Mouse (Mus musculus): Measurements from ENCODE around the gene Ptger4. TPM values are rescaled to one million over a fixed set of nuclear protein-coding genes. Genes with fewer than 3 reads are reported as not detected.

Ptger4 gene
- polyA plus RNA-seq, 1 experiment from 2014 or later, result 3.4 TPM

DNA sequence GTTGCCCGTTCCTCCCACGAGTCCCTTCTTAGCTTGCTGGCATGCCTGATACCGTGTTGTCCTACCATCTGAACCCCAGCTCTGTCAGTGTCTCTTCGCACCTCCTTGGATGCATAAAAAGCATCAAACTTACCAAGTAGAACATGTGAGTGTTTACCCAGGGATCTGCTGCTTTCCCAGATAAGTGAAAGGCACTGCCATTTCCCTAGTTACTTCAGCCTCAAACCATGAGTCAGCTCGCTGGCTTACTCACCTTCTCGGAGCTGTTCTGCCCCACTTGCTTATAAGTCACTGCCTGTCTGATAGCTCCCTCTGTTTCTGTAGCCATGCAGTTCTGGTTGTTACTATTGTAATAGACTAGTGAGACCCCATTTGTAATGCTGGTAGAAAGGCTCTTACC is 49.5 kb downstream of the Ptger4 start:
- ATAC-seq (ENCODE audit: low read depth), result no peak
- DNase-seq (ENCODE audit: low spot score), result no peak
- Histone ChIP-seq H3K9ac (ENCODE audit: low read depth, low read length) (no peak overlapping the region), H3K27me3 (replicated peaks; ENCODE audit: control insufficient read depth, insufficient read depth, low read length) (no peaks in the 10 kb centered on the region), H3K27ac (replicated peaks; ENCODE audit: low read depth, low read length) (no peak overlapping the region), H3K4me3 (ENCODE audit: low read depth, low read length) (no peak overlapping the region), H3K9me3 (ENCODE audit: control insufficient read depth, low read length) (no peaks in the 10 kb centered on the region), H3K36me3 (ENCODE audit: control insufficient read depth, insufficient read depth, low read length) (peaks cover 30% of the 10 kb centered on the region), H3K4me1 (ENCODE audit: control insufficient read depth, insufficient read depth, low read length) (no peaks in the 10 kb centered on the region), H3K4me2 (ENCODE audit: low read depth, low read length) (no peak overlapping the region)
- 90% methylated on average over 6 of the region's 6 CpGs for WGBS

DNA sequence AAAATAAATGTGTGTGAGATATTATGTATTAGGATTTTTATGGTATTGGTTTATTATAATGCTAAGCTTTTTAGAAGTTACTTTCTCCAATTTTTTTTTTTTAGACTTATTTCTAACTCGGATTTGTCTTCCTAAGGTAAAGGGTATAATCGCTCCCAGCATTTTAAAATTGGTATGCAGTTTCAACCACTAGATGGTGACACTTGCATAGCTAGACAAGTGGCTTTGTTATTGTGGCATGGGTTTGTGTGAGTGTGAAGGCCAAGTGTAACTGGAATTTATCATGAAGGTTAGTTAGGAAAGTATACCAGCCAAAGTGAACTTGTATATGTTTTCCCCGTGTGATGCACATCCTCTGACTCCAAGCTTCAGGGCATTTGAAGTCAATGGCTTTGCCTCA is 50.2 kb downstream of the Ptger4 start:
- no peak overlapping the region for H3K9ac ChIP-seq (ENCODE audit: low read depth, low read length)
- no peak for DNase-seq (ENCODE audit: low spot score)

DNA sequence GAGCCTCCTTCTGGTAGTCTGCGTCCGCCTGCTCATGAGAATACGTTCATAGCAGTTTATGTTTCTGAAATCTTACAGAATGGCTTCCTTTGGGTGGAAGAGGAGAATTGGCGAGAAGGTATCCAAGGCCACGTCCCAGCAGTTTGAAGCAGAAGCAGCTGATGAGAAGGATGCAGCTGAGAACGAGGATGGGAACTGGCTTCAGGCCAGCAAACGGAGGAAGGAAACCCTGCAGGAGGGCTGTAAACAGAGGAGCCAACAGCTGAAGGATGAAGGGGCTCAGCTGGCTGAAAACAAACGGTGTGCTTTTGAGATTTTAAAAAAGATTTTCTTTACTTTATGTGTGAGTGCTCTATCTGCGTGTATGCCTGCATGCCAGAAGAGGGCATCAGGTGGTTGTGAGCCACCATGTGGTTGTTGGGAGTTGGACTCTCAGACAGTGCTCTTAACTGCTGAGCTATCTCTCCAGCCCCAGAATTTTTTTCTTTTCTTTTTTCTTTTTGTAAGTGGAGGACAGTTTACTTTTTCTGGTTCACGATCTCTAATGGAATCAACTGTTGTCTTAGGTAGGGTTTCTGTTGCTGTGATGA is 54.4 kb downstream of the Ptger4 start:
- DNase-seq (ENCODE audit: low spot score) (no peak), ATAC-seq (ENCODE audit: low read depth) (no peak)
- H3K9ac ChIP-seq (ENCODE audit: low read depth, low read length), result no peak overlapping the region
- H3K4me3 ChIP-seq (ENCODE audit: low read depth, low read length), result no peak overlapping the region
- H3K9me3 ChIP-seq (ENCODE audit: control insufficient read depth, low read length), result no peaks in the 10 kb centered on the region
- 67% methylated on average over 10 of the region's 10 CpGs for WGBS
- H3K27ac ChIP-seq (replicated peaks; ENCODE audit: low read depth, low read length), result no peak overlapping the region
- H3K4me1 ChIP-seq (ENCODE audit: control insufficient read depth, insufficient read depth, low read length), result peaks cover 5% of the 10 kb centered on the region; the same call in 1 of the 2 replicates
- no peaks in the 10 kb centered on the region for H3K27me3 ChIP-seq (replicated peaks; ENCODE audit: control insufficient read depth, insufficient read depth, low read length)
- H3K36me3 ChIP-seq (ENCODE audit: control insufficient read depth, insufficient read depth, low read length), result peaks cover 26% of the 10 kb centered on the region
- no peak overlapping the region for H3K4me2 ChIP-seq (ENCODE audit: low read depth, low read length)

More for the DNA sequence above, 50.2 kb downstream of the Ptger4 start:
- no peak overlapping the region for H3K4me3 ChIP-seq (ENCODE audit: low read depth, low read length)
- ATAC-seq (ENCODE audit: low read depth), result no peak
- no peak overlapping the region for H3K4me2 ChIP-seq (ENCODE audit: low read depth, low read length)
- no peaks in the 10 kb centered on the region for H3K9me3 ChIP-seq (ENCODE audit: control insufficient read depth, low read length)
- peaks cover 33% of the 10 kb centered on the region for H3K36me3 ChIP-seq (ENCODE audit: control insufficient read depth, insufficient read depth, low read length)
- no peaks in the 10 kb centered on the region for H3K27me3 ChIP-seq (replicated peaks; ENCODE audit: control insufficient read depth, insufficient read depth, low read length)
- no peak overlapping the region for H3K27ac ChIP-seq (replicated peaks; ENCODE audit: low read depth, low read length)
- WGBS, result 69% methylated on average over 3 of the region's 3 CpGs
- H3K4me1 ChIP-seq (ENCODE audit: control insufficient read depth, insufficient read depth, low read length), result no peaks in the 10 kb centered on the region

GRCm38 (mm10) chr15:5188029-5188428 is 56.0 kb downstream of the Ptger4 start:
- ATAC-seq (ENCODE audit: low read depth), result no peak
- H3K36me3 ChIP-seq (ENCODE audit: control insufficient read depth, insufficient read depth, low read length), result peaks cover 26% of the 10 kb centered on the region
- H3K9me3 ChIP-seq (ENCODE audit: control insufficient read depth, low read length), result no peaks in the 10 kb centered on the region
- H3K9ac ChIP-seq (ENCODE audit: low read depth, low read length), result no peak overlapping the region
- H3K27ac ChIP-seq (replicated peaks; ENCODE audit: low read depth, low read length), result no peak overlapping the region
- H3K27me3 ChIP-seq (replicated peaks; ENCODE audit: control insufficient read depth, insufficient read depth, low read length), result no peaks in the 10 kb centered on the region
- peaks cover 5% of the 10 kb centered on the region; the same call in 1 of the 2 replicates for H3K4me1 ChIP-seq (ENCODE audit: control insufficient read depth, insufficient read depth, low read length)
- no peak overlapping the region for H3K4me2 ChIP-seq (ENCODE audit: low read depth, low read length)
- H3K4me3 ChIP-seq (ENCODE audit: low read depth, low read length), result no peak overlapping the region
- WGBS, result 97% methylated on average over 1 of the region's 1 CpGs
- no peak for DNase-seq (ENCODE audit: low spot score)

- WGBS, result 53% methylated on average over 3 of the region's 4 CpGs
Measured at GRCm38 (mm10) chr15:5187116-5187515, 56.9 kb downstream of the Ptger4 start.

DNA sequence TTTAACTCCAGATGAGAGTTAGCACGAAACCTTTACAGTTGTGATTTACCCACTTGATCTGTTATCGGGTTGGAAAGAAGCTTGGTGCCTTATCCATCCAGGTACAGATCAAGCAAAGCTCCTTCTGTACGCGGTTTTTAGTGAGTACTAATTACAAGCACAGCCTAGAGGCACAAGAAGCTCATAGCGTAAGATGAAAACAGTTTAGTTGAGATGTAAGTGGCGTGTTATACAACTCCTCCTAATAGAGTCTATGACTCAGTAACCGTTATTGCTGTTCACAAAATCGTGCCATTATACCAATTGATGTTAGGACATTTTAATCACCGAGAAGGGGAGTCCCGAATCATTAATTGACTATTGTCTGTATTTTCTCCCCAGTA is 57.7 kb downstream of the Ptger4 start:
- Histone ChIP-seq H3K4me2 (ENCODE audit: low read depth, low read length) (peak overlapping the region; percentile 82), H3K36me3 (ENCODE audit: control insufficient read depth, insufficient read depth, low read length) (peaks cover 20% of the 10 kb centered on the region), H3K9ac (ENCODE audit: low read depth, low read length) (peak overlapping the region; percentile 81), H3K4me1 (ENCODE audit: control insufficient read depth, insufficient read depth, low read length) (peaks cover 5% of the 10 kb centered on the region; the same call in 1 of the 2 replicates), H3K27ac (replicated peaks; ENCODE audit: low read depth, low read length) (peak overlapping the region; percentile 89; the same call in 1 of the 2 replicates), H3K9me3 (ENCODE audit: control insufficient read depth, low read length) (no peaks in the 10 kb centered on the region), H3K4me3 (ENCODE audit: low read depth, low read length) (peak overlapping the region; percentile 91), H3K27me3 (replicated peaks; ENCODE audit: control insufficient read depth, insufficient read depth, low read length) (no peaks in the 10 kb centered on the region)
- 30% methylated on average over 10 of the region's 10 CpGs for WGBS
- ATAC-seq (ENCODE audit: low read depth) (no peak), DNase-seq (ENCODE audit: low spot score) (no peak)

More at GRCm38 (mm10) chr15:5187116-5187515, 56.9 kb downstream of the Ptger4 start:
- Histone ChIP-seq H3K27me3 (replicated peaks; ENCODE audit: control insufficient read depth, insufficient read depth, low read length) (no peaks in the 10 kb centered on the region), H3K36me3 (ENCODE audit: control insufficient read depth, insufficient read depth, low read length) (peaks cover 26% of the 10 kb centered on the region), H3K9ac (ENCODE audit: low read depth, low read length) (no peak overlapping the region), H3K4me2 (ENCODE audit: low read depth, low read length) (no peak overlapping the region), H3K4me1 (ENCODE audit: control insufficient read depth, insufficient read depth, low read length) (peaks cover 5% of the 10 kb centered on the region; the same call in 1 of the 2 replicates), H3K27ac (replicated peaks; ENCODE audit: low read depth, low read length) (no peak overlapping the region), H3K9me3 (ENCODE audit: control insufficient read depth, low read length) (no peaks in the 10 kb centered on the region), H3K4me3 (ENCODE audit: low read depth, low read length) (no peak overlapping the region)
- no peak for ATAC-seq (ENCODE audit: low read depth)
- DNase-seq (ENCODE audit: low spot score), result no peak

DNA sequence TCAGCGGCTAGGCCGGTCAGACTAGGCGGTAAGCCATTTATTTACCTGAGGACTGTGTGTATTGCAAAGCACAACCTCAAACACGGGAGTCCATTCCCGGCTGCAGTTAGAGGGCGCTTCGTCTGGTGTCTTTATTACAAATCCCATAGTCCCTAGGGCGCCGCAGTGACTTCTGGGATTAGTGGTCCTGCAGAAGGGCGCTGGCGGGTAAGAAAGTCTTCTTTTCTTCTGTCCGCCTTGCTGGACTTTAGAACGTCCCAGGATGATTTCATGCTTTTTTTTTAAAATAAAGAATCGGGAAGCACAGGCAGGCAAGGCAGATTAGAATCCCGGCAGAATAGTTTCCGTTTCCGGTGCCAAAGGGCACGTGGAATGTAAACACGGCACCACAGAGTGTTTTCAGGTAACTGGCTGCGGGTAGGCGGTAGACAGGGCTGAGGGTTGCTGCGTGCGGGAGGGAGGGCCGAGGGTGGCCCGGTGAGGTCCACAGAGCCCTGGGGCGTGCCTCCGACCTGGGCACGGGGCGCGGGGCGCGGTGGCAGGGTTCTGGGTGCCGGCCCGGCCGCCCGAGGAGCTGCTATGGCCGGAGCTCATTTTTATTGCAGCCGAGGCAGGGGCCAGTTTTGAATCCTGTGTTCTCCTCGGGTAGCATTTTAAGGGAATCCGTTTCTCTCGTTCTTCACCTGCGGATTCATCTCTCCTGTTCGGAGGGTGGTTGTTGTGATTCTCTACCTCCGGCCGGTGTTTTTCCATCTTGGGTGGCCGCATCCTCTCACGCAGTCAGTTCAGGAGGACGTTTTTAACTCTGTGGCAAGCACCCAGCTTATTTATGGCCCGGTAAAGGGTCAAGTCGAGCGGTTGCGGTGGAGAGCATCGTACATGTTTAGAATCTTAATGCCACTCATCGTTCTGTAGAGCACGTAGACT is 58.4 kb downstream of the Ptger4 start, which contains the start of gene Ttc33:
Gene Ttc33 (plus strand): TSS at position 160 of the 927 bp plus-strand sequence.
- H3K4me1 ChIP-seq (ENCODE audit: control insufficient read depth, insufficient read depth, low read length), result peaks cover 5% of the 10 kb centered on the region; the same call in 1 of the 2 replicates
- H3K36me3 ChIP-seq (ENCODE audit: control insufficient read depth, insufficient read depth, low read length), result peaks cover 15% of the 10 kb centered on the region
- ATAC-seq (ENCODE audit: low read depth) (peak; percentile 87), DNase-seq (ENCODE audit: low spot score) (peak; percentile 93)
- peak within 1 kb of the TSS; percentile 89 for H3K27ac ChIP-seq (replicated peaks; ENCODE audit: low read depth, low read length)
- under 1% methylated on average over 47 of the region's 55 CpGs for WGBS
- no peaks in the 10 kb centered on the region for H3K9me3 ChIP-seq (ENCODE audit: control insufficient read depth, low read length)
- H3K4me2 ChIP-seq (ENCODE audit: low read depth, low read length), result peak within 1 kb of the TSS; percentile 82
- H3K4me3 ChIP-seq (ENCODE audit: low read depth, low read length), result peak within 1 kb of the TSS; percentile 91
- H3K27me3 ChIP-seq (replicated peaks; ENCODE audit: control insufficient read depth, insufficient read depth, low read length), result no peaks in the 10 kb centered on the region
- peak within 1 kb of the TSS; percentile 81 for H3K9ac ChIP-seq (ENCODE audit: low read depth, low read length)

- peak overlapping the region; percentile 89 for H3K27ac ChIP-seq (replicated peaks; ENCODE audit: low read depth, low read length)
- H3K4me1 ChIP-seq (ENCODE audit: control insufficient read depth, insufficient read depth, low read length), result peaks cover 5% of the 10 kb centered on the region; the same call in 1 of the 2 replicates
- H3K4me3 ChIP-seq (ENCODE audit: low read depth, low read length), result peak overlapping the region; percentile 91
- peaks cover 13% of the 10 kb centered on the region for H3K36me3 ChIP-seq (ENCODE audit: control insufficient read depth, insufficient read depth, low read length)
- no peak; the same call in 1 of the 2 replicates for ATAC-seq (ENCODE audit: low read depth)
- H3K9ac ChIP-seq (ENCODE audit: low read depth, low read length), result peak overlapping the region; percentile 81
- H3K4me2 ChIP-seq (ENCODE audit: low read depth, low read length), result peak overlapping the region; percentile 82
- 43% methylated on average over 10 of the region's 11 CpGs for WGBS
- no peaks in the 10 kb centered on the region for H3K9me3 ChIP-seq (ENCODE audit: control insufficient read depth, low read length)
- no peaks in the 10 kb centered on the region for H3K27me3 ChIP-seq (replicated peaks; ENCODE audit: control insufficient read depth, insufficient read depth, low read length)
- peak; percentile 45 for DNase-seq (ENCODE audit: low spot score)
Measured at GRCm38 (mm10) chr15:5184668-5185330, 59.2 kb downstream of the Ptger4 start.
